Mouse (Mus musculus) forebrain, embryonic 10.5 days (tissue): ENCODE results near the gene Fnd3c2. TPM values are rescaled to one million over a fixed set of nuclear protein-coding genes. Genes with fewer than 3 reads are reported as not detected.
"Not testable (repeated sequence)": the region's sequence is repeated elsewhere in the genome, so short reads cannot be mapped to it uniquely, and the experiment has no call there.

Experiments
- DNase-seq: peaks from one replicate; pipeline ENCODE4 v3.0.0-alpha.2; 2017; ENCODE audit warnings: low spot score; ENCODE audit errors: extremely low spot score
- H3K27ac ChIP-seq: fragments of 300-500 bp; sonication (generic); 2 replicates; pipeline ENCODE4 v1.5.1; 2016; ENCODE audit warnings: mild to moderate bottlenecking
- H3K27me3 ChIP-seq: fragments of 300-500 bp; sonication (generic); 2 replicates; pipeline ENCODE4 v1.6.1; 2016; ENCODE audit warnings: mild to moderate bottlenecking; ENCODE audit not compliant: poor library complexity, severe bottlenecking
- H3K36me3 ChIP-seq: fragments of 300-500 bp; sonication (generic); replicated peaks from 2 replicates; pipeline ENCODE4 v1.6.1; 2016; ENCODE audit warnings: mild to moderate bottlenecking, moderate library complexity
- H3K4me1 ChIP-seq: fragments of 300-500 bp; sonication (generic); 2 replicates; pipeline ENCODE4 v1.6.1; 2016
- H3K4me3 ChIP-seq: fragments of 300-500 bp; sonication (generic); 2 replicates; pipeline ENCODE4 v1.5.1; 2016; ENCODE audit warnings: mild to moderate bottlenecking, moderate library complexity
- H3K9me3 ChIP-seq: fragments of 300-500 bp; sonication (generic); 2 replicates; pipeline ENCODE4 v1.6.1; 2016; ENCODE audit warnings: mild to moderate bottlenecking, moderate library complexity
- WGBS: fragments of 180-500 bp; shearing (Covaris S2); methylation state at CpG from one replicate; pipeline ENCODE4 v1.1.7; 2016; 5-methylcytosine and 5-hydroxymethylcytosine counted together
- polyA plus RNA-seq: library from polyadenylated mRNA; unstranded; fragments of >200 nt; fragmentation: Nextera tagmentation; extraction: Ambion mirVana; gene quantifications from 2 replicates; pipeline ENCODE4 v1.2.1, GENCODE M21; 2016

Gene Fnd3c2
- not detected in 2 replicates for polyA plus RNA-seq

GRCm38 (mm10) chrX:106255276-106255675 is at the start of gene Fnd3c2:
Gene Fnd3c2 (minus strand): TSS chrX:106255376.
- H3K36me3 ChIP-seq = no peaks in the 10 kb centered on the region
- 93% methylated on average over 4 of the region's 4 CpGs for WGBS

GRCm38 (mm10) chrX:106284441-106284840 is 29.3 kb upstream of the Fnd3c2 start:
- DNase-seq = no peak
- Histone ChIP-seq H3K4me3 (no peak overlapping the region), H3K9me3 (no peaks in the 10 kb centered on the region), H3K4me1 (no peaks in the 10 kb centered on the region), H3K27ac (no peak overlapping the region), H3K36me3 (no peaks in the 10 kb centered on the region), H3K27me3 (peaks cover 11% of the 10 kb centered on the region; the same call in 1 of the 2 replicates)
- WGBS = 86% methylated on average over 2 of the region's 2 CpGs

More at GRCm38 (mm10) chrX:106255276-106255675, at the start of gene Fnd3c2:
- no peaks in the 10 kb centered on the region for H3K4me1 ChIP-seq
- no peaks in the 10 kb centered on the region for H3K9me3 ChIP-seq
- DNase-seq = no peak
- no peak within 1 kb of the TSS for H3K4me3 ChIP-seq
- H3K27ac ChIP-seq = no peak within 1 kb of the TSS
- peaks cover 23% of the 10 kb centered on the region for H3K27me3 ChIP-seq

- whole genome bisulfite sequencing = 89% methylated on average over 25 of the region's 25 CpGs
- Histone ChIP-seq H3K36me3 (no peaks in the 10 kb centered on the region), H3K4me3 (peak within 1 kb of the TSS; percentile 64), H3K9me3 (peaks cover 10% of the 10 kb centered on the region), H3K27me3 (peaks cover 16% of the 10 kb centered on the region; the same call in 1 of the 2 replicates), H3K4me1 (no peaks in the 10 kb centered on the region), H3K27ac (no peak within 1 kb of the TSS)
- DNase-seq = no peak
Observed at GRCm38 (mm10) chrX:106221058-106221457, 34.1 kb downstream of the Fnd3c2 start, which contains the start of gene Taf9b. Gene Taf9b (minus strand): TSS chrX:106221158.

GRCm38 (mm10) chrX:106219171-106220032 is 35.8 kb downstream of the Fnd3c2 start:
- DNase-seq = peak; percentile 66
- WGBS = 22% methylated on average over 60 of the region's 60 CpGs
- peak overlapping the region; percentile 91 for H3K27ac ChIP-seq
- peak overlapping the region; percentile 64 for H3K4me3 ChIP-seq
- peaks cover 10% of the 10 kb centered on the region for H3K9me3 ChIP-seq
- H3K4me1 ChIP-seq = no peaks in the 10 kb centered on the region
- peaks cover 10% of the 10 kb centered on the region; the same call in 1 of the 2 replicates for H3K27me3 ChIP-seq
- H3K36me3 ChIP-seq = no peaks in the 10 kb centered on the region

GRCm38 (mm10) chrX:106209100-106209499 is 46.1 kb downstream of the Fnd3c2 start:
- Histone ChIP-seq H3K27me3 (no peaks in the 10 kb centered on the region), H3K4me3 (no peak overlapping the region), H3K9me3 (no peaks in the 10 kb centered on the region), H3K36me3 (peaks cover 21% of the 10 kb centered on the region), H3K27ac (no peak overlapping the region), H3K4me1 (no peaks in the 10 kb centered on the region)
- WGBS = 83% methylated on average over 2 of the region's 2 CpGs
- no peak for DNase-seq

GRCm38 (mm10) chrX:106198904-106199303 is 56.3 kb downstream of the Fnd3c2 start:
- H3K4me1 ChIP-seq = no peaks in the 10 kb centered on the region
- peaks cover 94% of the 10 kb centered on the region for H3K36me3 ChIP-seq
- no peaks in the 10 kb centered on the region for H3K9me3 ChIP-seq
- H3K27me3 ChIP-seq = no peaks in the 10 kb centered on the region; the same call in none of the 2 replicates
- 91% methylated on average over 5 of the region's 5 CpGs for WGBS
- DNase-seq = no peak
- H3K4me3 ChIP-seq = no peak overlapping the region
- no peak overlapping the region for H3K27ac ChIP-seq

- WGBS = 68% methylated on average over 5 of the region's 5 CpGs
Observed at GRCm38 (mm10) chrX:106197308-106197707, 57.9 kb downstream of the Fnd3c2 start.

GRCm38 (mm10) chrX:106194361-106194760 is 60.8 kb downstream of the Fnd3c2 start:
- DNase-seq, H3K27me3 ChIP-seq, H3K9me3 ChIP-seq, H3K4me3 ChIP-seq, H3K27ac ChIP-seq: not testable (repeated sequence)
- Histone ChIP-seq H3K4me1 (peaks cover 15% of the 10 kb centered on the region), H3K36me3 (peaks cover 95% of the 10 kb centered on the region)
- 88% methylated on average over 6 of the region's 6 CpGs for WGBS

More at GRCm38 (mm10) chrX:106197308-106197707, 57.9 kb downstream of the Fnd3c2 start:
- no peak overlapping the region for H3K4me3 ChIP-seq
- H3K36me3 ChIP-seq = peaks cover 98% of the 10 kb centered on the region
- no peaks in the 10 kb centered on the region for H3K4me1 ChIP-seq
- no peaks in the 10 kb centered on the region; the same call in none of the 2 replicates for H3K27me3 ChIP-seq
- H3K9me3 ChIP-seq = no peaks in the 10 kb centered on the region
- no peak for DNase-seq
- H3K27ac ChIP-seq = no peak overlapping the region

- Histone ChIP-seq H3K4me1 (peaks cover 36% of the 10 kb centered on the region), H3K4me3 (peak overlapping the region; percentile 63), H3K27ac (no peak overlapping the region), H3K36me3 (peaks cover 56% of the 10 kb centered on the region), H3K9me3 (no peaks in the 10 kb centered on the region), H3K27me3 (peaks cover 26% of the 10 kb centered on the region)
- no peak for DNase-seq
- WGBS = 40% methylated on average over 4 of the region's 4 CpGs
Observed at GRCm38 (mm10) chrX:106190091-106190490, 65.1 kb downstream of the Fnd3c2 start.

- Histone ChIP-seq H3K4me1 (peaks cover 41% of the 10 kb centered on the region), H3K9me3 (no peaks in the 10 kb centered on the region), H3K4me3 (peak overlapping the region; percentile 63), H3K27ac (peak overlapping the region; percentile 91), H3K27me3 (peaks cover 27% of the 10 kb centered on the region), H3K36me3 (peaks cover 49% of the 10 kb centered on the region)
- WGBS = 58% methylated on average over 5 of the region's 5 CpGs
- no peak for DNase-seq
Observed at GRCm38 (mm10) chrX:106189356-106189755, 65.8 kb downstream of the Fnd3c2 start.

- no peak for DNase-seq
- Histone ChIP-seq H3K36me3 (peaks cover 33% of the 10 kb centered on the region), H3K27me3 (peaks cover 38% of the 10 kb centered on the region), H3K9me3 (no peaks in the 10 kb centered on the region), H3K4me3 (peak overlapping the region; percentile 63), H3K27ac (peak overlapping the region; percentile 91), H3K4me1 (peaks cover 48% of the 10 kb centered on the region)
- WGBS = 22% methylated on average over 12 of the region's 12 CpGs
Observed at GRCm38 (mm10) chrX:106187737-106188136, 67.4 kb downstream of the Fnd3c2 start.

GRCm38 (mm10) chrX:106186713-106187649 is 68.2 kb downstream of the Fnd3c2 start, which contains the start of gene Pgk1:
Gene Pgk1 (plus strand): TSS chrX:106187100.
- DNase-seq = peak; percentile 89
- 15% methylated on average over 55 of the region's 55 CpGs for WGBS

More at GRCm38 (mm10) chrX:106186713-106187649, 68.2 kb downstream of the Fnd3c2 start, which contains the start of gene Pgk1:
- H3K9me3 ChIP-seq = no peaks in the 10 kb centered on the region
- peaks cover 25% of the 10 kb centered on the region for H3K36me3 ChIP-seq
- H3K27ac ChIP-seq = peak within 1 kb of the TSS; percentile 91
- H3K4me3 ChIP-seq = peak within 1 kb of the TSS; percentile 63
- H3K4me1 ChIP-seq = peaks cover 48% of the 10 kb centered on the region
- H3K27me3 ChIP-seq = peaks cover 41% of the 10 kb centered on the region
